Mouse (Mus musculus): ENCODE results near the gene Olfr533.
"Not testable (repeated sequence)": the region's sequence is repeated elsewhere in the genome, so short reads cannot be mapped to it uniquely, and the experiment has no call there.

Gene Olfr533

DNA sequence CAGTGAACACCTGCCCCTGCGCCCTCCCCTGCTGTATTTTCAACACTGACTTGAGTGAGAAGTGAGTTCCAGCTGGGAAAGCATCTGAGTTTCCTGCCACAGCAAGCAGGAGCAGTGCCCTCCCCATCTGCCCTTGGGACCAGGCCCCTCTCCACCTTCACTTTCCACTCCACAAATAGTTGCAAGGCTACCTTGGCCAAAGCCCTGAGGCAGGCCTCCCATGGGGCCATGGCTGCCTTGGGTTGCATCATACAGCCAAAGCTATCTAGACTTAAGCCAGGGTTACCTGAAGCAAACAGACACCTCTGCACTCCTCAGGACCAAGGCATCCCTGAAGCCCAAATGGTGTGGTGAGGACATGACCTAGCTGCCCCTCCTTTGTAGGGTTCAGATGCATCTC, at the start of gene Olfr533:
TSS of gene Olfr533 (plus strand) at position 301 of the 400 bp plus-strand sequence.
- not testable (repeated sequence) for DNase-seq

DNA sequence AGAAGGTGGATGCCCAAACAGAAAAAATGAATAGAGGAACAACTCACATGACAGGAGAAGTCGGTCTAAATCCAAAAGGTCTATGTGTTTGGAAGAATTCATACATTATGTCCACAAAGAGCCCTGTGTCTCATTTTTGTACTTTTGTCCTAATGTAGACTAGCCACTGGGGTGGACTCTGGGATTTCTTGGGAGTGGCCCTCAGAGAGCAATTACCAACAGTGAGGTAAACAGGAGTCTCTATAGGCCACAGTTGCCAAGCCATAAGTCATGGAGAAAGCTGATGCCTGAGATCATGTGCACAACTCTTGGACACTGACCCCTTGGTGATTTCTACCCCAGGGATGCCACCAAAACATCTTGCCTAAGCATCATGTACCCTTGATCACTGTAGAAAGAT, 41.6 kb upstream of the Olfr533 start, which contains the start of gene Olfr532:
TSS of gene Olfr532 (minus strand) at position 101 of the 400 bp plus-strand sequence.
- DNase-seq, result no peak

DNA sequence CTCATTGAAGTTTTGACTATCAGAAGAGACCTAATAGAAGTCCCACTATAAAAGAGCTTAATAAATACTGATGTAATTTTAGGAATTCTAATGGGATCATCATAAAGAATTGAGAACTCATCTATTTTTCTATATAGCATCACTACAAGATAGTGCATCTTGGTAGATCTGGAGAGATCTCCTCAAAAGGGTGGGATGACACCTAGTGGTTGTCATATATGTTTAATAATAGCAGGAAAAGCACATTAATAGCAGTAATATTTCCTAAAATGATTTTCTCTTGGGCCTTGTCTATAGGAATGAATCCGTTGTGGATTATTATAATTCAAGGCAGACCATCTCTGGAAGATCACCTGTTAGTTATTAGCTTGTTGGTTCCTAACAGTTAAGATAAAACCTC, 20.0 kb upstream of the Olfr533 start:
- DNase-seq, result no peak

DNA sequence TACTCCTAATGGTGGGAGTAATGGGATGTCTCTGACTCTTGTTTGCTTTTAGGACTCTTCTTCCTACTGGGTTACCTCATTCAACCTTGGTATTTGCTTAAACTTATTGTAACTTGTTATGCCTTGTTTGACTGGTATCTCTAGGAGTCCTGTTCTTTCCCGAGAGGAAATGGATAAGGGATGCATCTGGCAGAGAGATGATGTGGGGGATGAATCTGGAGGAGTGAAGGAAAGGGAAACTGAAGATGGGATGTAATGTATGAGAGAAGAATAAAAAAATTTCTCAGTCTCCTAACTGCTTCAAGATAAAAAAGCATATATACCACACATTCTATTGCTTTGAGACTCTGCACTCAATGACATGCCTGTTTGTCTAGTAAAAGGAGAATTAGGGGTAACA, 14.7 kb downstream of the Olfr533 start:
- DNase-seq, result no peak

DNA sequence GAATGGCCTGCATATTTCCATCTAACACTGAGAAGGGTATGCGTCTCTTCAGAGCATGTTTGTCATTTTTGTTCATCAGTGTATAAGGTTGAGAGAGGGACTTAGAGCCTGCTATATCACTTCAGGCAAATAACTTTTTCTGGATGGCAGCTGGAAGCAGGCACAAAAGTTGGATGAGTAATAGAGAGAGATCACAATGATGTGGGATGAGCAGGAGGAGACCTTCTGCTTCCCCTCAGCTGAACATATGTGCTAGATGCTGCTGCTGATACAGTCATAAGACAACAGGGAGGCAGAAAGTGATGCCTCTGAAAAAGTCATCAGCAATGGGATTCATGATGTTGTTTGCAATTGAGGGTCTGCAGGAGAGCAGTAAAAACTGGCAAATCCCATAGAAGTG, 15.6 kb downstream of the Olfr533 start:
- no peak for DNase-seq

DNA sequence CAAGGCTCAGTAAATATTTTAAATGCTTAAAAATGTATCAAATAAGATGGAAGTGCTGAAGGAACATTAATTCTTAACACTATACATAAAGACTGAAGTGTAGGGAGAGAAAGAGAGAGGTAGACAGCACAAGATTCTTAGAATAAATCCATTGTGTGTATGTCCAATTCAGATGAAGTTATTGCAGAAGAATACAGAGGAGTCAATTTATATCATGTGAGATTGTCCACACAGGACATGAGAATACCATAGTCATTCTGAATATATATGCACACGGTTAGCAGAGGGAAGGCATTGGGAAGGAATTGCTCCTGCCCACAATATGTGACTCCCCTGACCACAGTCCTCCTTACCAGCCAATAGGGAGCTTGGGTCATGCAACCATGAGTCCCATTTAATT, 20.7 kb downstream of the Olfr533 start, which contains the start of gene Olfr535:
TSS of gene Olfr535 (plus strand) at position 301 of the 400 bp plus-strand sequence.
- DNase-seq, result no peak

DNA sequence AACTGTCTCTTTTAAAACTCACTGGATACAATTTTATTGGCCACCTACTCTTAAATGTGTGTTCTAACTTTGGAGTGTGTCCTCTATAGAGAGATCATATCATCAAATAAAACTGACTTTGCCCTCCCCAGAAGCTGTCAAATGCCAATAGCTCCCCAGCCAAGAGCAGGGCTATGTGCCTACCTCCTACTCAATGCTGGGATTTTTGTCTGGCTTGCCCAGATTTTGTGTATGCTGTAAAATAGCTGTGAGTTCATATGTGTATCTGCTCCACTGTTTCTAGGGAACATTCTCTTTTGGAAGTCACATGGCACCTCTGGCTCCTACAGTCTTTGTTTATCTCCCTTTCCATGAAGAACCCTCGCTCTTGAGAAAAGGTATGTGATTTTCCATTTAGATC, 25.8 kb downstream of the Olfr533 start:
- no peak for DNase-seq

DNA sequence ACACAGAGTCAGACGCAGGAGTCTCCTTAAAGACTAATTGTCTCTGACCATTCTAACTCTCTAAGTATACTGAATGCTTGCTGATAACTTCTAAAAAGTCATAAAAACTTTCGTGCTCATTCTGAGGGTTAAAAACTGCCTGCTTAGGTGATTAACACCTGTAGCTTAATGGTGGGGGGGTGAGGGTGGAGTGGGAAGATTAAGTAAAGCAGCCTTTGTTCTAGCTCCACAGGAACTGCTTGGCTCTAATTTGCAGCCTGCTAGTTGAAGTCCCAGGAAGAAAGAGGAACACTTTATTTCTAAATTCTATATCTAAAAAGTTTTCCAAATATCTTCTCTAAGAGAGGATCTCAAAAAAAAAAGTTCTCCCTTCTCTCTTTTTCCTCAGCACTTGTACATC, 31.1 kb downstream of the Olfr533 start:
- DNase-seq, result no peak

DNA sequence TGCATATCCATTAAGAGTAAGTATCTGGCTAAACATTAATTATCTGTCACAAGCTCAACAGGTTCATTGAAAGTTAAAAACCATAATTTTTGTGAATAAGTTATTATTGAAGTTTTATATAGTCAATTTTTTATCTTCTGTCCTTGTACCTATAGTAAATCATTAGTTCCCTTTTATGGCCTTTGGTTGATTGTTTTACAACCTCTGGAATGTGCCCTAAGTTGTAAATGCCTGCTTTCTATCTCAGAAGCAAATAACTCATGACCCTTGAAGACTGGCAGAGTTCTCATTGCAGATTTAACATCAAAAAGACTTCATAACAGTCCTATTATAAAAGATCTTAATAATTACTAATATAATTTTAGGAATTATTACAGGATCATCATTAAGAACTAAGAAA, 31.5 kb downstream of the Olfr533 start:
- no peak for DNase-seq

DNA sequence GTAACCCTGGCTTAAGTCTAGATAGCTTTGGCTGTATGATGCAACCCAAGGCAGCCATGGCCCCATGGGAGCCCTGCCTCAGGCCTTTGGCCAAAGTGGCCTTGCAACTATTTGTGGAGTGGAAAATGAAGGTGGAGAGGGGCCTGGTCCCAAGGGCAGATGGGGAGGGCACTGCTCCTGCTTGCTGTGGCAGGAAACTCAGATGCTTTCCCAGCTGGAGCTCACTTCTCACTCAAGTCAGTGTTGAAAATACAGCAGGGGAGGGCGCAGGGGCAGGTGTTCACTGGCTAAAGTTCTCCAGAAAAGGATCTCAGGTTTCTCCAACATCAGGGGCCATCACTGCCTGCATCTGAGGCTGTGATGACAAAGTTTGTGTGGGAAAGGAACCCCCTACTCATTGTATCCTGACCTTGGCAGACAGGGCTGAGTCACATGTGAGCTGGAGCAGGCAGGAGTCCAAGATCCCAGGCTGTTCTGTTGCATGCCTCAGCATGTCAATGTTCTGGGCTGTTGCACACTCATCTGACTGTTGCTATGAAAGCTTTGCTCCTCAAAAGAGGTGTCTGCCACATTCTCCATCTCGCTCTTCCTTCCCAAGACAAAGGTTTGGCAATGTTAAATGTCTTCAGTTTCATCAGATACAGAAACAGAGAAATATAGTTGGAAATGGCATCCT, 44.3 kb downstream of the Olfr533 start, which contains the start of gene Olfr536:
TSS of gene Olfr536 (minus strand) at position 51 of the 676 bp plus-strand sequence.
- DNase-seq, result not testable (repeated sequence)

All from lung, postnatal 36 days (tissue).